Mouse (Mus musculus) olfactory bulb, adult 2 months (tissue): ENCODE results near the gene Ppp1r32. TPM values are rescaled to one million over a fixed set of nuclear protein-coding genes. Genes with fewer than 3 reads are reported as not detected.

Experiments used
- H3K27ac ChIP-seq: fragments of 200-500 bp; 2 replicates; pipeline ENCODE4 v1.5.1; 2012; ENCODE audit warnings: low read depth, low read length; ENCODE audit not compliant: insufficient read depth
- H3K4me1 ChIP-seq: fragments of 200-500 bp; 2 replicates; pipeline ENCODE4 v1.6.1; 2012; ENCODE audit warnings: low read length; ENCODE audit not compliant: control insufficient read depth, insufficient read depth
- H3K4me3 ChIP-seq: fragments of 200-500 bp; 2 replicates; pipeline ENCODE4 v1.5.1; 2012; ENCODE audit warnings: mild to moderate bottlenecking, low read depth, low read length, moderate library complexity; ENCODE audit not compliant: insufficient read depth
- CTCF ChIP-seq: fragments of 200-500 bp; IDR thresholded peaks from 2 replicates; pipeline ENCODE4 v1.5.1; 2012; ENCODE audit warnings: low read depth, mild to moderate bottlenecking, low read length, moderate library complexity; ENCODE audit not compliant: insufficient read depth
- POLR2A ChIP-seq: fragments of 200-500 bp; IDR thresholded peaks from 2 replicates; pipeline ENCODE4 v1.6.1; 2012; ENCODE audit warnings: mild to moderate bottlenecking, low read depth, low read length, moderate library complexity; ENCODE audit not compliant: insufficient read depth
- WGBS: fragments of 180-500 bp; shearing (Covaris S2); methylation state at CpG from one replicate; pipeline ENCODE4 v1.1.7; 2018; 5-methylcytosine and 5-hydroxymethylcytosine counted together
- polyA plus RNA-seq: library from polyadenylated mRNA; stranded (reverse); fragments of >200 nt; gene quantifications from 2 replicates; pipeline ENCODE4 v1.2.4, GENCODE M21; 2012; ENCODE audit warnings: low replicate concordance; ENCODE audit not compliant: missing spikeins, insufficient read depth, insufficient read length

Gene Ppp1r32
- polyA plus RNA-seq, 1 experiment: not detected

- Histone ChIP-seq H3K27ac (no peak overlapping the region), H3K4me3 (no peak overlapping the region), H3K4me1 (no peaks in the 10 kb centered on the region)
- WGBS: 92% methylated on average over 7 of the region's 7 CpGs
- TF ChIP-seq POLR2A: no peak
- no peak for TF ChIP-seq CTCF
These were observed 34.5 kb downstream of the Ppp1r32 start for GRCm38 (mm10) chr19:10448275-10448674.

- no peak overlapping the region for H3K27ac ChIP-seq
- H3K4me3 ChIP-seq: no peak overlapping the region
- TF ChIP-seq CTCF (no peak), POLR2A (no peak)
- WGBS: 93% methylated on average over 15 of the region's 15 CpGs
- H3K4me1 ChIP-seq: no peaks in the 10 kb centered on the region
These were observed 37.9 kb downstream of the Ppp1r32 start for GRCm38 (mm10) chr19:10444685-10445369.

- Histone ChIP-seq H3K4me1 (0 out of 2 replicates have a peak, but pooled peaks cover 6% of the 10 kb centered on the region), H3K27ac (no peak overlapping the region), H3K4me3 (no peak overlapping the region)
- WGBS: 82% methylated on average over 1 of the region's 1 CpGs
- TF ChIP-seq CTCF (no peak), POLR2A (no peak)
These were observed 45.2 kb downstream of the Ppp1r32 start for GRCm38 (mm10) chr19:10437521-10437920.

GRCm38 (mm10) chr19:10436726-10437125 lies 46.0 kb downstream of the Ppp1r32 start:
- Histone ChIP-seq H3K4me1 (0 out of 2 replicates have a peak, but pooled peaks cover 9% of the 10 kb centered on the region), H3K27ac (no peak overlapping the region), H3K4me3 (no peak overlapping the region)
- WGBS: 19% methylated on average over 1 of the region's 1 CpGs
- TF ChIP-seq CTCF: no peak
- TF ChIP-seq POLR2A: no peak

- Histone ChIP-seq H3K4me1 (0 out of 2 replicates have a peak, but pooled peaks cover 9% of the 10 kb centered on the region), H3K27ac (no peak overlapping the region), H3K4me3 (no peak overlapping the region)
- WGBS: 19% methylated on average over 3 of the region's 3 CpGs
- TF ChIP-seq CTCF (0 out of 2 replicates have a peak, but pooled peaks have one; percentile 7), POLR2A (no peak)
These were observed 46.8 kb downstream of the Ppp1r32 start for GRCm38 (mm10) chr19:10435908-10436307.

- Histone ChIP-seq H3K4me1 (0 out of 2 replicates have a peak, but pooled peaks cover 9% of the 10 kb centered on the region), H3K4me3 (no peak overlapping the region), H3K27ac (no peak overlapping the region)
- TF ChIP-seq POLR2A (no peak), CTCF (no peak)
- WGBS: 89% methylated on average over 6 of the region's 6 CpGs
These were observed 47.8 kb downstream of the Ppp1r32 start for GRCm38 (mm10) chr19:10434927-10435326.

GRCm38 (mm10) chr19:10433879-10434540 lies 48.7 kb downstream of the Ppp1r32 start:
- TF ChIP-seq CTCF: no peak
- no peak for TF ChIP-seq POLR2A
- 0 out of 2 replicates have a peak, but pooled peaks cover 9% of the 10 kb centered on the region for H3K4me1 ChIP-seq
- H3K4me3 ChIP-seq: no peak overlapping the region
- 67% methylated on average over 9 of the region's 9 CpGs for WGBS
- H3K27ac ChIP-seq: no peak overlapping the region

GRCm38 (mm10) chr19:10433225-10433624 lies 49.5 kb downstream of the Ppp1r32 start:
- H3K4me1 ChIP-seq: 0 out of 2 replicates have a peak, but pooled peaks cover 9% of the 10 kb centered on the region

GRCm38 (mm10) chr19:10431841-10432240 lies 50.9 kb downstream of the Ppp1r32 start:
- Histone ChIP-seq H3K4me1 (0 out of 2 replicates have a peak, but pooled peaks cover 9% of the 10 kb centered on the region), H3K27ac (no peak overlapping the region)

More at GRCm38 (mm10) chr19:10433225-10433624, 49.5 kb downstream of the Ppp1r32 start:
- no peak overlapping the region for H3K4me3 ChIP-seq
- TF ChIP-seq POLR2A (no peak), CTCF (no peak)
- whole genome bisulfite sequencing: 83% methylated on average over 7 of the region's 7 CpGs
- H3K27ac ChIP-seq: no peak overlapping the region

More at GRCm38 (mm10) chr19:10431841-10432240, 50.9 kb downstream of the Ppp1r32 start:
- WGBS: 55% methylated on average over 4 of the region's 4 CpGs
- TF ChIP-seq POLR2A (no peak), CTCF (no peak)
- H3K4me3 ChIP-seq: no peak overlapping the region
